Mouse (Mus musculus) hindbrain, embryonic 13.5 days (tissue): Measurements from ENCODE around the gene Mon1b. TPM values are rescaled to one million over a fixed set of nuclear protein-coding genes. Genes with fewer than 3 reads are reported as not detected.

ENCODE experiments used
- ATAC-seq: fragments of 200-750 bp; cut with Nextera tagmentation; 2 replicates; pipeline ENCODE4 v1.8.0; 2017; ENCODE audit warnings: moderate TSS enrichment; ENCODE audit not compliant: low FRiP score
- H3K27ac ChIP-seq: fragments of 300-500 bp; sonication (generic); 2 replicates; pipeline ENCODE4 v1.5.1; 2015; ENCODE audit warnings: inconsistent platforms, mild to moderate bottlenecking, moderate library complexity
- H3K27me3 ChIP-seq: fragments of 300-500 bp; sonication (generic); 2 replicates; pipeline ENCODE4 v1.6.1; 2015; ENCODE audit warnings: mild to moderate bottlenecking, inconsistent platforms
- H3K36me3 ChIP-seq: fragments of 300-500 bp; sonication (generic); 2 replicates; pipeline ENCODE4 v1.6.1; 2015; ENCODE audit warnings: mild to moderate bottlenecking, inconsistent platforms
- H3K4me1 ChIP-seq: fragments of 300-500 bp; sonication (generic); replicated peaks from 2 replicates; pipeline ENCODE4 v1.6.1; 2015; ENCODE audit warnings: inconsistent platforms
- H3K4me2 ChIP-seq: fragments of 300-500 bp; sonication (generic); 2 replicates; pipeline ENCODE4 v1.6.1; 2015; ENCODE audit warnings: inconsistent platforms, mild to moderate bottlenecking, moderate library complexity
- H3K4me3 ChIP-seq: fragments of 300-500 bp; sonication (generic); 2 replicates; pipeline ENCODE4 v1.5.1; 2015; ENCODE audit warnings: mild to moderate bottlenecking, inconsistent platforms
- H3K9ac ChIP-seq: fragments of 300-500 bp; sonication (generic); 2 replicates; pipeline ENCODE4 v1.6.1; 2015; ENCODE audit warnings: mild to moderate bottlenecking, inconsistent platforms
- H3K9me3 ChIP-seq: fragments of 300-500 bp; sonication (generic); 2 replicates; pipeline ENCODE4 v1.6.1; 2016; ENCODE audit warnings: inconsistent platforms
- WGBS: fragments of 180-500 bp; shearing (Covaris S2); methylation state at CpG from one replicate; pipeline ENCODE4 v1.1.7; 2015; 5-methylcytosine and 5-hydroxymethylcytosine counted together
- polyA plus RNA-seq: library from polyadenylated mRNA; unstranded; fragments of >200 nt; fragmentation: Nextera tagmentation; extraction: Ambion mirVana; gene quantifications from 2 replicates; pipeline ENCODE4 v1.2.1, GENCODE M21; 2015

Gene Mon1b
- 10.7 and 10.9 TPM in 2 replicates for polyA plus RNA-seq

DNA sequence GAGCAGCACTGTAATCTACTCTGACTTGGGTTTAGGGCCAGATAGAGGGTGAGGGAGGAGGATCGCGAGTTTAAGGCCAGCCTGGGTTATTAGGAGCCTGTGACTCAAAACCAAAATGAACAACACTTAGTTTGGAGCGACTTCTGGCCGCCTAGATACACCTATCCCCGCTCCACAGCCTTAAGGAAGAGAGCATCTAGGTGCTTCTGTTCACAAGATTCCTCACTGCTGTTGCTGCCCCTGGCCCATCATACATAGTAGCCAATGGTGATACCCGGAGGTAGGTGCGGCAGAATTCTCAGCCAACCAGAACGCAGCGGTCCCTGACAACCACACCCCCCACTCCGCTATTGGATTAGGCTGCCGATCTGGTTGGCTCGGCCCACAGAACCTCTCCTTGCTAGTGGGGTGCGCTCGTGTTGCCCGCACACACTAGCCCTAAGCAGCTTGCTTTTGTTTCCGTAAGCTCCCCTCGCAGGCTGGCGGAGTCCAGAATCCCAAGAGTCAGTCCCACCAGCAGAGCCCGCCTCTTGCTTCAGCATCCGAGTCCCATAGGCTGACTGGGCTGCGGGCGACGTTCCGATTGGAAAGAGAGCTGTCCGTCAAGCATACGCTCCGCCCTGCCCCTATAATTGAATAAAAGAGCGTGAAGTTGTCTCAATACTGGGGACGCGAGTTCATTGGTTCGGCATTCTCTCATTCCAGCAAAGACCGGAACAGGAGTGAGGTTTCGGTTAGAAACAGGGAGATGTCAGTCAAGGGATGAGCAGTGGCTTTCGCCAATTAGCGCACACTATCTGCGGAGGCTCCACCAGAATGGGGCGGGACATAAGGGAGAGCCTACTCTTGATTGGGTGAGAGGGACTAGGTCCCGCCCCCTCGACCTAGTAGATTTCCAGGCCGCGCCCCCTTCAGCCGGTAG, at the start of gene Mon1b:
TSS of gene Mon1b (plus strand) at position 918 of the 922 bp plus-strand sequence.
- H3K9ac ChIP-seq, result peak within 1 kb of the TSS; percentile 85
- H3K27me3 ChIP-seq, result no peaks in the 10 kb centered on the region
- peak within 1 kb of the TSS; percentile 95 for H3K27ac ChIP-seq
- H3K36me3 ChIP-seq, result peaks cover 23% of the 10 kb centered on the region
- H3K4me3 ChIP-seq, result peak within 1 kb of the TSS; percentile 72
- H3K4me1 ChIP-seq, result peaks cover 26% of the 10 kb centered on the region
- peak within 1 kb of the TSS; percentile 100 for H3K4me2 ChIP-seq
- H3K9me3 ChIP-seq, result no peaks in the 10 kb centered on the region
- ATAC-seq, result peak; percentile 99
- WGBS, result under 1% methylated on average over 42 of the region's 42 CpGs

DNA sequence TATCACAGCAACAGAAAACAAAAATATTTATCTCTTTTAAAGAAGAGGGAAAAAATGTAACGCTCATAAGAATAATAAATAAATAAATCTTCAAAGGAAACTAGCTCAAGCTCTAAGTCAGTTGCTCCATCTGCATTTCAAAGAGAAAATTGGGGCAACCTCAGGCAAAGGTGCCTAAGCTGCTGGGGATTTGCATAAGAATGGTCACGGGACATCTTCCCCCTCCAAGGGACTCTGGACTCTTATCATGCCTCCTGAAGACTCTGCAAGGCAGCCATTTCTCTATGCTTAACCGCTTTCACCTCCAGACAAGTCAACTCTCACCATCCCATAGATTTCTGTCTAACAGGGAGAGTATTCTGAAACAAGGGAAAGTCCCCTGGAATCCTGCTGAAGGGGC, 37.0 kb upstream of the Mon1b start:
- Histone ChIP-seq H3K9ac (no peak overlapping the region), H3K4me1 (no peaks in the 10 kb centered on the region), H3K27me3 (no peaks in the 10 kb centered on the region), H3K4me2 (no peak overlapping the region), H3K9me3 (no peaks in the 10 kb centered on the region), H3K27ac (no peak overlapping the region), H3K4me3 (no peak overlapping the region), H3K36me3 (no peaks in the 10 kb centered on the region)
- ATAC-seq, result no peak
- WGBS, result 50% methylated on average over 3 of the region's 3 CpGs

DNA sequence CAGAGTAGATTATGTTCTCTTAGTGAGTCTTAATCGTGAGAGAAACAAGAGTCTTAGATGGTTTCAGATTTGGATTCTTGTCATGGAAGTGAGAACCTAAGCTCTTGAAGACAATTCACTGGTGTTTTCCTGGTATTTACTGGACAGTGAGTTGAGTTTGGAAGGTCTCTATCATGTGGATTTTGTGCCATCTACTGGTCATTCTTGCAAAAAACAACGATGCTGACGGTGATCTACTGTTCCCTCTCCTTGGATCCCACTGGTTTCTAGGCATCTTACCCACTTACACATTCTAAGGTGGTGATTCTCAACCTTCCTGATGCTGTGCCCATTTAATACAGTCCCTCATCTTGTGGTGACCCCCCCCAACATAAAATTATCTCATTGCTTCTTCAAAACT, 2.8 kb upstream of the Mon1b start:
- no peak for ATAC-seq

DNA sequence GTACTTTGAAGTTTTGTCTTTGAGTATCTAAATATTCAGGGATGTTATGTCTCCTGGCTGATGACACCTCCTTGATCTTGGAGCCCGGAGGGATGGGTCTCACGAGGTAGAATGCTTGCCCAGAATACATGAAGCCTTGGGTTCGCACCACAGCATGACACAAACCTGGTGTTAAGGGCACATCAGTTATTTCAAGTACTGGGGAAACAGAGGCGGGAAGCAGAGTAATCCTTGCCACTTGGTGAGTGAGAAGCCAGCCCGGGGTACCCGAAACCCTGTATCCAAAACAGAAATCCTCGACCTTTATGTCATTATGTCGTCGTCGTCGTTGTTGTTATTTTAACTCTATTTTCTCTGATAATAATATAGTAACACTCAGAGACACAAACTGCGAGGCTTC, 1.2 kb upstream of the Mon1b start:
- peaks cover 16% of the 10 kb centered on the region for H3K36me3 ChIP-seq
- H3K27me3 ChIP-seq, result no peaks in the 10 kb centered on the region
- peak overlapping the region; percentile 72 for H3K4me3 ChIP-seq
- H3K4me2 ChIP-seq, result peak overlapping the region; percentile 71
- 23% methylated on average over 12 of the region's 12 CpGs for WGBS
- H3K4me1 ChIP-seq, result peaks cover 26% of the 10 kb centered on the region
- H3K9me3 ChIP-seq, result no peaks in the 10 kb centered on the region
- peak overlapping the region; percentile 95 for H3K27ac ChIP-seq
- no peak for ATAC-seq
- H3K9ac ChIP-seq, result peak overlapping the region; percentile 85

More for the DNA sequence above, 2.8 kb upstream of the Mon1b start:
- H3K4me2 ChIP-seq, result no peak overlapping the region
- H3K27me3 ChIP-seq, result no peaks in the 10 kb centered on the region
- no peak overlapping the region for H3K4me3 ChIP-seq
- H3K36me3 ChIP-seq, result peaks cover under 1% of the 10 kb centered on the region
- H3K4me1 ChIP-seq, result peaks cover 23% of the 10 kb centered on the region
- no peak overlapping the region for H3K27ac ChIP-seq
- WGBS, result 9% methylated on average over 3 of the region's 3 CpGs
- H3K9ac ChIP-seq, result no peak overlapping the region
- H3K9me3 ChIP-seq, result no peaks in the 10 kb centered on the region

DNA sequence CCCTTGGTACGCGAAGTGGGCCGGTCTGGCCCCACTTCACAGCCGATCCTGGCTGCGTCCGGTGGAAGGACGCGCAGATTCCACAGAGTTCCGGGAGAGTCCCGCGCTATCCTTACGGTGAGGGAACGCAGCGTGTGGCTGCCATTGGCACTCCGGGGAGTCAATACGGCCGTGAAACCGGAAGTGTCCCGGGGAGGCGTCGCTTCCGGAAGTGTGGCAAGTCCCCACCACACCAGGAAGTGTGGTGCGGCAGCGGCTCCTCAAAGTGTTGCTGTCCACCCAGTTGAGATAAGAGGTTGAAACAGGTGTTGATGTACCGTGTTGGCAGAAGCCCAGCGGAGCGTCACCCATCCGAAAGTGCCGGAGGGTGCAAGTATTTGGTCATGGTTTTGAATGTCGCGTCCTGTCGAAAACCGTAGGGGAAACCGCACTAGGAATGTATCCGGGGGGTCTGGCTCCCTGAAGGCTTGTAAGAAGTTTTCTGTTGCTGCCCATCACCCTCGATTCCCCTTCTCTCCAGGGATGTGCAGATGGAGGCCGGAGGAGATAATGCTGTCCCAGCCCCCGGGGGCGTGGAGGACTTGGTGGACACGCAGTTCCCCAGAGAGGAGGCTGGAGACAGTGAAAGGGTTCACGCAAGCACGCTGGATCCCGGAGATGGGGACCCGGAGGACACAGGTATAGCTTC, 349 bp downstream of the Mon1b start:
- Histone ChIP-seq H3K27ac (peak overlapping the region; percentile 95), H3K9me3 (no peaks in the 10 kb centered on the region), H3K36me3 (peaks cover 32% of the 10 kb centered on the region), H3K9ac (peak overlapping the region; percentile 85), H3K4me3 (peak overlapping the region; percentile 72), H3K4me2 (peak overlapping the region; percentile 100), H3K4me1 (peaks cover 26% of the 10 kb centered on the region), H3K27me3 (no peaks in the 10 kb centered on the region)
- peak; percentile 80 for ATAC-seq
- 2% methylated on average over 44 of the region's 44 CpGs for WGBS

DNA sequence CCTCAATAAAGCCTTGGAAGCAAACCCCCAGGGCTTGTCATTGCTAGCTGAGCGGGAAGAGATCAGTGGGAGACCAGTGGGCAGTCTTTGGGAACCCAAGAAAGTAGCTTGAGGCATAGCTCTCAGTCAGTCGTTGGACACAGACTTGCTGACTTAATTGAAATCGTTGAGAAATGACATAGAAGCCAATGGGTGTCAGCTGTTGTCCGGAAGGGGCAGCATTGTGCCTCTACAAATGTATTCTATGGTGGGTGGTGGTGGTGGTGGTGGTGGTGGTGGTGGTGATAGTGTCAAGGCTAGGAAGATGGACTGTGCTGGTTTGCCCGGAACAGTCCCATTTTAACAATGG, 867 bp downstream of the Mon1b start:
- WGBS, result 37% methylated on average over 5 of the region's 5 CpGs
- H3K9me3 ChIP-seq, result no peaks in the 10 kb centered on the region

DNA sequence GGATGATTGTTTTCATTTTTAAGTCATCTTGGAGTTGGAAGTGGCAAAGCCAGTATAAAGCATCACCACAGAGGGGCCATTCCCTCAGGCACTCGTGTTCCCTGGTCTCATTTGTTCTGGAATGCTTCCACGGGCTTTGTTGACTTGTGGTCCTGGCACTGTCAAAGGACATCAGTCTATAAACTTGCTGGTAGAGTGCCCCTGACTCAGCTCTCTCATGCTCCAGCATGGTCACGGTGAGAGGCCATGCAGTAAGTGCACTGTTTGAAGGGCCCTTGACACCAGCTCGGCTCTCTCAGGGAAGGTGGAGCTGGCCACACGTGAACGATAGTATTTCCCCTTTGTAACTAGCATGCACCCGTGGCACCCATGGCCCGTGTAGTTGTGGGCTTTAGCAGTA, 5.0 kb downstream of the Mon1b start:
- H3K36me3 ChIP-seq, result peaks cover 63% of the 10 kb centered on the region
- H3K4me3 ChIP-seq, result no peak overlapping the region
- H3K4me1 ChIP-seq, result peaks cover 20% of the 10 kb centered on the region
- no peak overlapping the region for H3K27ac ChIP-seq
- no peaks in the 10 kb centered on the region for H3K27me3 ChIP-seq
- 93% methylated on average over 8 of the region's 8 CpGs for WGBS
- ATAC-seq, result no peak
- H3K9ac ChIP-seq, result no peak overlapping the region
- no peak overlapping the region for H3K4me2 ChIP-seq
- no peaks in the 10 kb centered on the region for H3K9me3 ChIP-seq

More for the DNA sequence above, 867 bp downstream of the Mon1b start:
- H3K4me1 ChIP-seq, result peaks cover 26% of the 10 kb centered on the region
- peak overlapping the region; percentile 72 for H3K4me3 ChIP-seq
- H3K27ac ChIP-seq, result peak overlapping the region; percentile 95; the same call in 1 of the 2 replicates
- no peak for ATAC-seq
- peaks cover 37% of the 10 kb centered on the region for H3K36me3 ChIP-seq
- H3K9ac ChIP-seq, result peak overlapping the region; percentile 85
- no peaks in the 10 kb centered on the region for H3K27me3 ChIP-seq
- H3K4me2 ChIP-seq, result peak overlapping the region; percentile 100

DNA sequence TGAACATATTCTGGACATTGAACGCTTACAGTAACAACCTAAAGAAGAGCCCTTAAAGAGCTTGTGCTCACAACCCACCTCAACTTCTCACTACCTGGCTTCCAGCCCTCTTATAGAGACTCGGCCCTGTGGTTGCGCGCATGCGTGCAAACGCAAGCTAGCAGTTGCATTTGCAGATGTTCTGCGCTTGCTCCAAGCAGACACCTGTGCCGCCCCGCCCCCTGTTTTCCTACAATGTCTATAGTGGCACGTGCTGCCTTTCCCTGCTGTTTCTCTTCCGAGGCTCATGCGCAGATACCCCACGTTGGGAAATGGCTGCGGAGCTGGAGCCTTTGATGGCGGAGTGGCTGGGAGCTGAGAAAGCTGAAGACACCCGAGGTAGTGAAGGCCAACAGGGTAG, 7.5 kb downstream of the Mon1b start, which contains the start of gene Syce1l:
TSS of gene Syce1l (plus strand) at position 288 of the 400 bp plus-strand sequence.
- no peaks in the 10 kb centered on the region for H3K9me3 ChIP-seq
- no peak for ATAC-seq
- H3K27ac ChIP-seq, result no peak within 1 kb of the TSS
- H3K4me3 ChIP-seq, result no peak within 1 kb of the TSS
- H3K4me1 ChIP-seq, result no peaks in the 10 kb centered on the region
- H3K9ac ChIP-seq, result no peak within 1 kb of the TSS
- H3K4me2 ChIP-seq, result no peak within 1 kb of the TSS
- H3K27me3 ChIP-seq, result no peaks in the 10 kb centered on the region
- WGBS, result 94% methylated on average over 16 of the region's 16 CpGs
- peaks cover 60% of the 10 kb centered on the region for H3K36me3 ChIP-seq

DNA sequence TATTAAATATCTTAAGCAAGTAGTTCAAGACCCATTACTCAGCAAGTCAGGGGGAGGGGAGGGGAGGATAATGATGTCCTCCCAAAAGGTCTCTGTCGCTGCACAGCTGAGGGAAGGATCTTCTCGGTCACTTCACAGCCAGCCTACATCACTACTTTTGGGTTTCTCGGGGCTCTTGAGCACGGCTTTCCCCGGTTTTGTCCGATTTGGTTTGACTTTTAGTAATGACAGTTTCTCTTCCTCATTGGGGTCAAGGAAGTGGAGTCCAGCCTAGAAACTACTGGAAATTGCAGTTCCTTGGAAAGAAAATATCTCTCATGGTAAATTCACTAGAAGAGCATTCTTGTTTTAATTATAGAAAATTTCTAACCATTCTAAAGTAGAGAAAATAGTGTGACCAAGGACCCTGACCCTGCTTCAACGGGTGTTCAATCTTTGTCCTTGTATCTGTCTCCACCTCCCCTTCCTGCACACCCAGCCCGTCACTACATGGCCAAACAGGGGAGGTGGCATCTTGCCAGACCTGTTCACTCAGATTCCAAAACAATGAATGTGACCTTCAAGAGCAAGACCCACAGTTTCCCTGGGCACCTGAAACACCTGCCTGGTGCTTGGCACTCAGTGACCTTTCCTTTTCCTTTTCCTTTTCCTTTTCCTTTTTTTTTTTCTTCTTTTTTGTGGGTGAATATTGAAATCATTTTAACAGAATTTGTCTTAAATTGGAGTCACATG, 8.3 kb downstream of the Mon1b start:
- Histone ChIP-seq H3K27ac (no peak overlapping the region), H3K9ac (no peak overlapping the region), H3K4me3 (no peak overlapping the region), H3K4me1 (no peaks in the 10 kb centered on the region), H3K9me3 (no peaks in the 10 kb centered on the region), H3K4me2 (no peak overlapping the region), H3K27me3 (no peaks in the 10 kb centered on the region), H3K36me3 (peaks cover 53% of the 10 kb centered on the region)
- 91% methylated on average over 8 of the region's 8 CpGs for WGBS
- ATAC-seq, result no peak

DNA sequence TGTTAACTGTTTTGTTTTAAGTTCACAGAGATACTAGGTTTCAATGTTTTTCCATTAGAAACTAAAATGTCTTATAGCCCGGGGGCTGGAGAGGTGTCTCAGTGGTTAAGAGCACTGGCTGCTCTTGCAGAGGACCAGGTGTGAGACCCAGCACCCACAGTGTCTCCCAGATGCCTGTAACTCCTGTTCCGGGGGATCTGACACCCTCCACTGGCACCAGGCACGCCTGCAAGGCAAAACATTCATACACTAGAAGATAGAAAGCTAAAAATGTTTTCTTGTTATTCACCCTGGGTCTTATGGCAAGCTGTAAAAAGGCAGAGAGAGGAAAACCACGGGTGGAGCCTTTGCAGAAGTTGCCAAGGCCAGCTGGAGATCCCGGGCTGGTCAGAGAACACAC, 9.8 kb downstream of the Mon1b start:
- peaks cover 37% of the 10 kb centered on the region for H3K36me3 ChIP-seq

DNA sequence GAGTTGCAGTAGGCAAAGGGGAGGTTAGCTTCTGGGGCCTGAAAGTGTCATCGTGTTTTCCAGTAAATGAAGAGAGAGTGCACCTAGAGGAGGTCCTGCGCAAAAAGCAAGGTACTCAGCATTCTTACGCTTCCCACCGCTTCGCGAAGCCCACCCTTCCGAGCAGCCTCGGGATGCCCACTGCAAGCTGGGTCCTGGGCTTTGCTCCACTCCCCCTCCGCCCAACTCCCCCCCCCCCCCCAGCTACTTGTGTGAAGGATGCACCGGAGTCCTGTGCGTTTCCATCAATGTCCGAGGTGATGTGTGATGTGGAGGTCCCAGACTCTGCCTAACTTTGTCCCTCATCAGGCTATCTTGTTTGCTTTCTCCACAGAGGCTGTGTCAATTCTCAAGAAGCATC, 17.1 kb downstream of the Mon1b start:
- Histone ChIP-seq H3K4me2 (no peak overlapping the region), H3K27me3 (no peaks in the 10 kb centered on the region), H3K36me3 (no peaks in the 10 kb centered on the region), H3K4me3 (no peak overlapping the region), H3K9me3 (no peaks in the 10 kb centered on the region), H3K27ac (no peak overlapping the region), H3K4me1 (no peaks in the 10 kb centered on the region), H3K9ac (no peak overlapping the region)
- WGBS, result 94% methylated on average over 11 of the region's 12 CpGs
- no peak for ATAC-seq

More for the DNA sequence above, 9.8 kb downstream of the Mon1b start:
- no peaks in the 10 kb centered on the region for H3K4me1 ChIP-seq
- no peaks in the 10 kb centered on the region for H3K9me3 ChIP-seq
- no peaks in the 10 kb centered on the region for H3K27me3 ChIP-seq
- WGBS, result 86% methylated on average over 5 of the region's 5 CpGs
- H3K9ac ChIP-seq, result no peak overlapping the region
- H3K27ac ChIP-seq, result no peak overlapping the region
- ATAC-seq, result no peak
- H3K4me2 ChIP-seq, result no peak overlapping the region
- no peak overlapping the region for H3K4me3 ChIP-seq

DNA sequence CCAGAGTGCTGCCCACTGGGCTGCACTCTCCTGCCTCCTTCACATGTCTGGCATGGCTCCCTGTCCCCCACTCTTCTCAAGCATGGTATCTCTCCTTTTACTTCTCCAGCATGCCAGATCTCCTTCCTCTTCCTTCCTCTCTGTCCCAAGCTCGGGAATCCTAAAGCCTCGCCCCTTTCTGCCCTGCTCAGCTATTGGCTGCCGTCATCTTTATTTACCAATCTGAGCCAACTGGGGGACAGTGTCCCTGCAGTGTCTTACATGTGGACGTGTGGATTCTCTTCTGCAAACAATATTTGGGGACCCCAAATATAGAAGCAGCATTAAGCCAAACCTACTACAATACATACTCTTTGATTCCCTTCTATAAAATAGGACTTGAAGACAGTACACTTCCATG, 17.8 kb downstream of the Mon1b start:
- H3K27ac ChIP-seq, result no peak overlapping the region
- H3K9ac ChIP-seq, result no peak overlapping the region
- H3K9me3 ChIP-seq, result no peaks in the 10 kb centered on the region
- no peak overlapping the region for H3K4me3 ChIP-seq
- no peaks in the 10 kb centered on the region for H3K36me3 ChIP-seq
- no peak overlapping the region for H3K4me2 ChIP-seq
- WGBS, result 66% methylated on average over 4 of the region's 4 CpGs
- H3K4me1 ChIP-seq, result no peaks in the 10 kb centered on the region
- no peaks in the 10 kb centered on the region for H3K27me3 ChIP-seq
- ATAC-seq, result no peak
